Mouse (Mus musculus): ENCODE measurements at regions not wholly inside any gene's neighbourhood (a gene's known extent, or its start where the extent isn't known, plus 50 kb on each side); places are given as distances from the start of the nearest gene placed in this dataset.
A peak's percentile ranks its signal among the peaks of the same experiment; 100 is the strongest.
"Not testable (repeated sequence)": the region's sequence is repeated elsewhere in the genome, so short reads cannot be mapped to it uniquely, and the experiment has no call there.

DNA sequence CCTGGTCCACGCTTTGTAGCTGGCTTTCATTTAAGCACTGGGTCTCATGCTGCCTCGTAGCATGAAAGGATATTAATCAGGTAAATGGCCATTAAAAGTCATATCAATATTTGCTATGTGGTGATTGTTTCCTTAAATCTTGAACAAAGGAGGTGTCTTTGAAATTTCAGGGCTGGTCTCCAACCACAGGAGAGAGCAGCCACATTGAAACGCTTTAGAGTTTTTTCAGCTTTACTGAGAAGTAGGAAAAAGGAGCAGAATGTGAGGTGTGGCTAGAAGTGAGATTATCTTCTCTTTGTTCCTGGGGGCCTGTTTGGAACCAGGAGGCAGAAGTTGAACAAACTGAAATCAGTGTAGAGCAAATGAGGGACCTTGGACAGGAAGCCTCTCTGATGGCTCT, 311.7 kb downstream of the Tox3 start:
- Histone ChIP-seq H3K27me3 (no peaks in the 10 kb centered on the region), H3K4me2 (replicated peaks) (no peak overlapping the region), H3K27ac (replicated peaks) (no peak overlapping the region), H3K4me3 (no peak overlapping the region), H3K36me3 (no peaks in the 10 kb centered on the region), H3K4me1 (no peaks in the 10 kb centered on the region), H3K9me3 (no peaks in the 10 kb centered on the region), H3K9ac (replicated peaks) (no peak overlapping the region)
- WGBS, result 21% methylated on average over 3 of the region's 3 CpGs
- no peak for ATAC-seq (replicated peaks)

GRCm38 (mm10) chr8:90032572-90032971, 315.6 kb downstream of the Tox3 start:
- no peak for ATAC-seq (replicated peaks)
- Histone ChIP-seq H3K4me3 (no peak overlapping the region), H3K27me3 (no peaks in the 10 kb centered on the region), H3K4me1 (no peaks in the 10 kb centered on the region), H3K36me3 (no peaks in the 10 kb centered on the region), H3K9ac (replicated peaks) (no peak overlapping the region), H3K4me2 (replicated peaks) (no peak overlapping the region), H3K9me3 (no peaks in the 10 kb centered on the region), H3K27ac (replicated peaks) (no peak overlapping the region)
- 79% methylated on average over 4 of the region's 4 CpGs for WGBS

DNA sequence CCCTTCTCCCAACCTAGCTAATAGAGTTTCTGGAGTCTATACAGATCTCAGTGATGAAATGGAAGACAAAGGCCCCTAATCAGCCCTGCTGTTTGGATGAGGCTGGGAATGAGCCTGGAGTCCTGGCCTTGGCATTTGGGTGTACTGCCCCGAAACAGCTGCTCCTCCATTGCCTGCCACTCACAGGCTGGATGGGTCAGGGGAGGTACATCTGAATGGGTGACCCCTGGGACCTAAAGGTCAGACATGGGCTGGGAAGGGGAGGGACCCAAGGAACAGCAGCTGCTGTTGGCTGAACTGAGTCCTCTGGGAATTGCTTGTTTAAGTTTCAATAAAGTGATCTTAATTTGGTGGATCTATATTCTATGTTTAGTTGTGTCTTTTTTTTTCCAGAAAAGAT, 316.9 kb downstream of the Tox3 start:
- Histone ChIP-seq H3K4me1 (no peaks in the 10 kb centered on the region), H3K36me3 (no peaks in the 10 kb centered on the region), H3K4me2 (replicated peaks) (no peak overlapping the region), H3K9me3 (no peaks in the 10 kb centered on the region), H3K27me3 (no peaks in the 10 kb centered on the region), H3K27ac (replicated peaks) (no peak overlapping the region), H3K4me3 (no peak overlapping the region), H3K9ac (replicated peaks) (no peak overlapping the region)
- no peak for ATAC-seq (replicated peaks)
- 27% methylated on average over 1 of the region's 1 CpGs for WGBS

GRCm38 (mm10) chr8:90017958-90018357, 330.2 kb downstream of the Tox3 start:
- not testable (repeated sequence) for H3K9me3 ChIP-seq; H3K9ac ChIP-seq (replicated peaks); H3K27me3 ChIP-seq; H3K4me3 ChIP-seq; H3K36me3 ChIP-seq; H3K27ac ChIP-seq (replicated peaks); ATAC-seq (replicated peaks); H3K4me1 ChIP-seq; H3K4me2 ChIP-seq (replicated peaks)
- 73% methylated on average over 1 of the region's 1 CpGs for WGBS

GRCm38 (mm10) chr8:90013755-90014154, 334.4 kb downstream of the Tox3 start:
- Histone ChIP-seq H3K4me1 (no peaks in the 10 kb centered on the region), H3K27ac (replicated peaks) (no peak overlapping the region), H3K27me3 (no peaks in the 10 kb centered on the region), H3K4me3 (no peak overlapping the region), H3K4me2 (replicated peaks) (no peak overlapping the region), H3K9ac (replicated peaks) (no peak overlapping the region), H3K36me3 (no peaks in the 10 kb centered on the region), H3K9me3 (no peaks in the 10 kb centered on the region)
- ATAC-seq (replicated peaks), result no peak
- 84% methylated on average over 2 of the region's 2 CpGs for WGBS

- H3K27me3 ChIP-seq, result no peaks in the 10 kb centered on the region
- H3K4me1 ChIP-seq, result no peaks in the 10 kb centered on the region
- 84% methylated on average over 6 of the region's 6 CpGs for WGBS
- H3K36me3 ChIP-seq, result no peaks in the 10 kb centered on the region
- H3K9ac ChIP-seq (replicated peaks), result no peak overlapping the region
- H3K27ac ChIP-seq (replicated peaks), result no peak overlapping the region
- H3K9me3 ChIP-seq, result 0 out of 2 replicates have a peak, but pooled peaks cover 2% of the 10 kb centered on the region
- ATAC-seq (replicated peaks), result no peak
- H3K4me2 ChIP-seq (replicated peaks), result no peak overlapping the region
- H3K4me3 ChIP-seq, result no peak overlapping the region
Observed at GRCm38 (mm10) chr8:90011682-90012409, 336.3 kb downstream of the Tox3 start.

DNA sequence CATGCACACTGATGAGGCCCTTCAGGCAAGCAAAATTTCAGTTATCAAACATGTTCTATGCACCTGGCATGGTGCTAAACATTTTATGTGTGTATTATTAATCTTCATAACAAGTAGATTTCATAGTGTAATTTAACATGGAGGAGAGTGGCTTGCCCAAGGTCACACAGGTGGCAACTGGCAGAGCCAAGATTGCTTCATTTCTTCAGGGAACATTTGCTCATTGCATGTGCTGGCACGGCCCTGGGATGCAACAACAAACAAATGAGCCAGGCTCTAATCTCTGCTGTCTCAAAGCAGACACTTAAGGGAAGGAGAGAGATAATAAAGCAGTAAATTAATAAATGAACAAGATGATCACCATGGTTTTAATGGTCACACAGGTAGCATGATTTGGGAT, 338.7 kb downstream of the Tox3 start:
- no peak overlapping the region for H3K4me3 ChIP-seq
- H3K9ac ChIP-seq (replicated peaks), result no peak overlapping the region
- no peak for ATAC-seq (replicated peaks)
- no peak overlapping the region for H3K27ac ChIP-seq (replicated peaks)
- 0 out of 2 replicates have a peak, but pooled peaks cover 3% of the 10 kb centered on the region for H3K9me3 ChIP-seq
- H3K27me3 ChIP-seq, result no peaks in the 10 kb centered on the region
- H3K4me1 ChIP-seq, result no peaks in the 10 kb centered on the region
- WGBS, result 80% methylated on average over 1 of the region's 1 CpGs
- no peaks in the 10 kb centered on the region for H3K36me3 ChIP-seq
- H3K4me2 ChIP-seq (replicated peaks), result no peak overlapping the region

DNA sequence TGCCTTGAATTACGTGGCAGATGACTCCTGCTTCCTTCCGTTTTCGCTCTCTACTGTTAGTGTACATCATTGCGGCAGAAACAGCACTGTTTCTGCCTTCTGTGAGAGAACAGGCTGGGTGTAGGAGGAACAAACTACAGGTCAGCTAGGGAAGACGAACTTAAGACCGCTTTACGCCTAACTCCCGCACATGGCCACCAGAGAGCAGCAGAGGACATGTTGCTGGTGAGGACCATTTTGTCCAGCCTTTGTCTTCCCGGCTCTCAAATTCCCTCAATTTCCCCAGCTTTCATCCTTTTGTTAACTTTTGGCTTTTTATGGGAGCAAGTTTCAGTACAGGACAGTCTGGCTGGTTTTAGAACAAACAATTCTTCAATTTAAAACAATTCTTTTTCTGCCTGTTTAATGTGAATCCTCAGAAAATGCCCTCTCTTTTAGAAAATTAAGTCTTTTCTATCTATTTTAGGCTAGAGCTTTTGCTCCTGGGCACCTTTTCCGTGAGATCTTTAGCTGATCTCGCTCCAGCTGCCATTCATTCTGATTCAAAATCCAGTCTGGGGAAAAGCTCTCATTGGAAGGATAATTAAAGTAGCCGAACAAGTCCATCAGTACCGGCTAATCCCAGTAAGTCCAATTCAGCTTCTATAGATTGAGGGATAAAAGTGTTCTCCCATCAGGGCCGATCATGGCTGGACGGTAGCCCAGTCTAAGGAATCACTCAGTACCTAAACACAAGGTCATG, 347.1 kb downstream of the Tox3 start:
- ATAC-seq (replicated peaks), result 0 out of 2 replicates have a peak, but pooled peaks have one; percentile 35
- WGBS, result 16% methylated on average over 15 of the region's 15 CpGs
- Histone ChIP-seq H3K27me3 (no peaks in the 10 kb centered on the region), H3K27ac (replicated peaks) (no peak overlapping the region), H3K4me1 (peaks cover 5% of the 10 kb centered on the region), H3K4me3 (no peak overlapping the region), H3K4me2 (replicated peaks) (no peak overlapping the region), H3K9me3 (no peaks in the 10 kb centered on the region), H3K9ac (replicated peaks) (no peak overlapping the region), H3K36me3 (no peaks in the 10 kb centered on the region)

DNA sequence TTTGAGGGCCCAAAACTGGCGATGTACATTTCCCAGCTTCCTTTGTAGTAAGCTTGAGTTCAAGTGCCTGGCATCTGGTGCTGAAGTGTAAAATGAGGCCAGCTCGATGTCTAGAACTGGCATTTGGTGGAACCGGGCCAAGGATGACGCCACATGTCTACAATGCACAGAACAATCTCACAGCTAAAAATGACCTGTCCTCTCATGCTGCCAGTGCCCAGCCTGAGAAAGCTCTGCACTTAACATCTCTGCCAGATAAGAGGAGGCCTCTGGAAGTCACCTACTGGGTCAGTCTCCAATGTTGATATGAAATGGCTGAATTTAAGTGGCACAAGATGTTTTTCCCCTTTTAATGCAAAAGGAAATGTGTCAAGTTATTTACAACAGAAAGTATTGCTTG, 354.4 kb downstream of the Tox3 start:
- Histone ChIP-seq H3K4me1 (no peaks in the 10 kb centered on the region), H3K9me3 (no peaks in the 10 kb centered on the region), H3K4me2 (replicated peaks) (no peak overlapping the region), H3K4me3 (no peak overlapping the region), H3K36me3 (no peaks in the 10 kb centered on the region), H3K27me3 (no peaks in the 10 kb centered on the region), H3K9ac (replicated peaks) (no peak overlapping the region), H3K27ac (replicated peaks) (no peak overlapping the region)
- 68% methylated on average over 4 of the region's 4 CpGs for WGBS
- no peak for ATAC-seq (replicated peaks)

DNA sequence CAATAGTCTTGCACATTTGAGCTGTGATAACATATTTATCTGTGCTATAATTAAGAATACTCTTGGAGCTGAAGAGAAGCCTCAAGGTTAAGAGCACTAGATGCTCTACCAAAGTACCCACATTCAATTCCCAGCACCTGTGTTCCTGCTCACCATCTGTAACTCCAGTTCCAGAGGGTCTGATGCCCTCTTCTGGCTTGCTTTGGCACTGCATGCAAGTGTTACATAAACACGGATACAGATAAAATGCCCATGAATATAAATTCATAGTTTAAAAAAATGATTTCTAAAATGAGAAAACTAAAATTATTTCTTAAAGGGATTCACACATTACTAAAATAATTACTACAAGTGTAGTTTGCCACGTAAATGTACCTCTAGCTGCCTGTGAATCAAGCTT, 364.3 kb downstream of the Tox3 start:
- no peak overlapping the region for H3K4me3 ChIP-seq
- H3K4me1 ChIP-seq, result peaks cover 8% of the 10 kb centered on the region; the same call in 1 of the 2 replicates
- H3K4me2 ChIP-seq (replicated peaks), result no peak overlapping the region
- no peaks in the 10 kb centered on the region for H3K27me3 ChIP-seq
- H3K9me3 ChIP-seq, result no peaks in the 10 kb centered on the region
- H3K9ac ChIP-seq (replicated peaks), result no peak overlapping the region
- ATAC-seq (replicated peaks), result no peak
- H3K27ac ChIP-seq (replicated peaks), result no peak overlapping the region
- no peaks in the 10 kb centered on the region for H3K36me3 ChIP-seq
- 95% methylated on average over 2 of the region's 2 CpGs for WGBS

DNA sequence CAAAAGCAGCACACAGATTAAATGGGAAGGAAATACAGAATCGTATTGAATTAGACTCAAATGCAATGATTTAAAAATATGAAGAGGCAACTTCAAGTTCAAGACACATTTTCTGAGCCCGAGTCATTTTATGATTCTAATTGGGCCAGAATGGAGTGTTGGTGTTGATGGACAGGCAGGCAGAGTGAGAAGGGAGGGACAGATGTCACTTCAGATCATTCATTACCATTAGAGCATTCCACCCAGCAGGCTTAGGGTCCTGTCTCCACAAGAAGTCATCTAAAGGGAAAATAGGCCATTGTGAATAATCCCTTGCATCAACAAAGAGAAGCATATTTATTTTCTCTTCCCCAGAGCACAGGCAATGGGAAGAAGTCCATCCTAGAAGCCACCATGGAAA, 365.6 kb downstream of the Tox3 start:
- Histone ChIP-seq H3K4me1 (peaks cover 8% of the 10 kb centered on the region; the same call in 1 of the 2 replicates), H3K4me3 (no peak overlapping the region), H3K9me3 (no peaks in the 10 kb centered on the region), H3K27me3 (no peaks in the 10 kb centered on the region), H3K9ac (replicated peaks) (no peak overlapping the region), H3K4me2 (replicated peaks) (no peak overlapping the region), H3K27ac (replicated peaks) (no peak overlapping the region), H3K36me3 (no peaks in the 10 kb centered on the region)
- 54% methylated on average over 2 of the region's 2 CpGs for WGBS
- no peak for ATAC-seq (replicated peaks)

DNA sequence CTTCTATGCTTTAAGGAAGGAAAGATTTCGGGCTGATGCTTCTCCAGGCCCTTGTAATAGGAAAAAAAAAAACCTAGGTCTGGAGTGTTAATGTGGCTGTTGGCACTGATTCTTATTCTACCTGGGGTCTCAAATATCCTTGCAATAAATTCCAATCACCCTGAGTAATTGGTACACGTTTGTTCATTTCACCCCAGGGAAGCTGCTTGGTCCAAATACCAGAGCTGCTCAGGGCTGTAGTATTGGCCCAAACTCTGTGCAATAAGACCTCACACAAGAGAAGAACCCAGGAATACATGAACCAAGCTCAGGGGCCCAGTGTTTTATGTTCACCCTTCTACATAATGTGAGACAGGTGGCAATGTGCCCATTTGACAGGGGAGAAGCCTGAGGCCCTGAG, 366.8 kb downstream of the Tox3 start:
- WGBS, result 91% methylated on average over 2 of the region's 2 CpGs
- H3K27ac ChIP-seq (replicated peaks), result no peak overlapping the region
- H3K9me3 ChIP-seq, result no peaks in the 10 kb centered on the region

More for the DNA sequence above, 366.8 kb downstream of the Tox3 start:
- no peak overlapping the region for H3K4me3 ChIP-seq
- no peaks in the 10 kb centered on the region for H3K36me3 ChIP-seq
- peaks cover 8% of the 10 kb centered on the region; the same call in 1 of the 2 replicates for H3K4me1 ChIP-seq
- H3K27me3 ChIP-seq, result no peaks in the 10 kb centered on the region
- H3K4me2 ChIP-seq (replicated peaks), result no peak overlapping the region
- ATAC-seq (replicated peaks), result no peak
- H3K9ac ChIP-seq (replicated peaks), result no peak overlapping the region

Data from forebrain, embryonic 15.5 days (tissue).